Mouse (Mus musculus): ENCODE results near the gene Efna5. TPM values are rescaled to one million over a fixed set of nuclear protein-coding genes. Genes with fewer than 3 reads are reported as not detected.

Efna5 gene
- polyA plus RNA-seq, 1 experiment from 2014 or later = 30.3 TPM

- Histone ChIP-seq H3K4me3 (replicated peaks) (no peak overlapping the region), H3K4me2 (replicated peaks) (no peak overlapping the region), H3K36me3 (no peaks in the 10 kb centered on the region), H3K9me3 (no peaks in the 10 kb centered on the region), H3K4me1 (replicated peaks) (no peaks in the 10 kb centered on the region), H3K27me3 (replicated peaks) (no peaks in the 10 kb centered on the region), H3K9ac (no peak overlapping the region), H3K27ac (no peak overlapping the region)
- ATAC-seq = no peak
- WGBS = 73% methylated on average over 6 of the region's 6 CpGs
Measured at GRCm38 (mm10) chr17:62706418-62706817, 174.7 kb downstream of the Efna5 start.

- ATAC-seq = no peak
- H3K4me1 ChIP-seq (replicated peaks) = 0 out of 2 replicates have a peak, but pooled peaks cover 3% of the 10 kb centered on the region
- no peaks in the 10 kb centered on the region for H3K36me3 ChIP-seq
- no peak overlapping the region for H3K4me2 ChIP-seq (replicated peaks)
- no peak overlapping the region for H3K9ac ChIP-seq
- no peaks in the 10 kb centered on the region for H3K27me3 ChIP-seq (replicated peaks)
- no peak overlapping the region for H3K4me3 ChIP-seq (replicated peaks)
- 74% methylated on average over 9 of the region's 9 CpGs for WGBS
- H3K9me3 ChIP-seq = no peaks in the 10 kb centered on the region
- no peak overlapping the region for H3K27ac ChIP-seq
Measured at GRCm38 (mm10) chr17:62702020-62702814, 178.9 kb downstream of the Efna5 start.

GRCm38 (mm10) chr17:62700791-62701602, 180.1 kb downstream of the Efna5 start:
- Histone ChIP-seq H3K4me3 (replicated peaks) (no peak overlapping the region), H3K9ac (no peak overlapping the region), H3K27me3 (replicated peaks) (no peaks in the 10 kb centered on the region), H3K36me3 (no peaks in the 10 kb centered on the region), H3K27ac (no peak overlapping the region), H3K4me2 (replicated peaks) (no peak overlapping the region), H3K9me3 (no peaks in the 10 kb centered on the region), H3K4me1 (replicated peaks) (0 out of 2 replicates have a peak, but pooled peaks cover 3% of the 10 kb centered on the region)
- no peak for ATAC-seq
- 52% methylated on average over 9 of the region's 9 CpGs for WGBS

- peaks cover 9% of the 10 kb centered on the region; the same call in 1 of the 2 replicates for H3K4me1 ChIP-seq (replicated peaks)
- H3K4me2 ChIP-seq (replicated peaks) = no peak overlapping the region
- ATAC-seq = no peak
- H3K4me3 ChIP-seq (replicated peaks) = no peak overlapping the region
- H3K27ac ChIP-seq = no peak overlapping the region
- H3K9ac ChIP-seq = no peak overlapping the region
- H3K9me3 ChIP-seq = no peaks in the 10 kb centered on the region
- no peaks in the 10 kb centered on the region for H3K27me3 ChIP-seq (replicated peaks)
- 86% methylated on average over 9 of the region's 9 CpGs for WGBS
- H3K36me3 ChIP-seq = no peaks in the 10 kb centered on the region
Measured at GRCm38 (mm10) chr17:62694958-62695437, 186.1 kb downstream of the Efna5 start.

GRCm38 (mm10) chr17:62692242-62692641, 188.9 kb downstream of the Efna5 start:
- 63% methylated on average over 4 of the region's 4 CpGs for WGBS
- H3K9ac ChIP-seq = no peak overlapping the region
- H3K4me1 ChIP-seq (replicated peaks) = peaks cover 13% of the 10 kb centered on the region; the same call in 1 of the 2 replicates
- H3K27ac ChIP-seq = no peak overlapping the region
- no peaks in the 10 kb centered on the region for H3K36me3 ChIP-seq
- no peak overlapping the region for H3K4me2 ChIP-seq (replicated peaks)
- no peaks in the 10 kb centered on the region for H3K9me3 ChIP-seq
- no peak overlapping the region for H3K4me3 ChIP-seq (replicated peaks)
- no peaks in the 10 kb centered on the region for H3K27me3 ChIP-seq (replicated peaks)
- ATAC-seq = no peak

- 84% methylated on average over 4 of the region's 4 CpGs for WGBS
- Histone ChIP-seq H3K36me3 (no peaks in the 10 kb centered on the region), H3K4me1 (replicated peaks) (peaks cover 13% of the 10 kb centered on the region; the same call in 1 of the 2 replicates), H3K27me3 (replicated peaks) (no peaks in the 10 kb centered on the region), H3K9me3 (no peaks in the 10 kb centered on the region), H3K4me2 (replicated peaks) (no peak overlapping the region), H3K9ac (no peak overlapping the region), H3K27ac (no peak overlapping the region), H3K4me3 (replicated peaks) (no peak overlapping the region)
- no peak for ATAC-seq
Measured at GRCm38 (mm10) chr17:62691201-62691715, 189.9 kb downstream of the Efna5 start.

- Histone ChIP-seq H3K4me1 (replicated peaks) (peaks cover 13% of the 10 kb centered on the region; the same call in 1 of the 2 replicates), H3K9me3 (no peaks in the 10 kb centered on the region), H3K9ac (no peak overlapping the region), H3K36me3 (no peaks in the 10 kb centered on the region), H3K4me2 (replicated peaks) (peak overlapping the region; percentile 6; the same call in 1 of the 2 replicates), H3K27me3 (replicated peaks) (no peaks in the 10 kb centered on the region), H3K27ac (no peak overlapping the region), H3K4me3 (replicated peaks) (no peak overlapping the region)
- peak; percentile 71 for ATAC-seq
- WGBS = 32% methylated on average over 8 of the region's 8 CpGs
Measured at GRCm38 (mm10) chr17:62690256-62690655, 190.9 kb downstream of the Efna5 start.

GRCm38 (mm10) chr17:62689646-62690045, 191.5 kb downstream of the Efna5 start:
- WGBS = 57% methylated on average over 4 of the region's 4 CpGs
- H3K4me3 ChIP-seq (replicated peaks) = no peak overlapping the region
- no peak overlapping the region for H3K4me2 ChIP-seq (replicated peaks)
- peaks cover 13% of the 10 kb centered on the region; the same call in 1 of the 2 replicates for H3K4me1 ChIP-seq (replicated peaks)
- no peaks in the 10 kb centered on the region for H3K27me3 ChIP-seq (replicated peaks)
- no peak overlapping the region for H3K27ac ChIP-seq
- H3K9ac ChIP-seq = no peak overlapping the region
- no peaks in the 10 kb centered on the region for H3K9me3 ChIP-seq
- no peak for ATAC-seq
- H3K36me3 ChIP-seq = no peaks in the 10 kb centered on the region

GRCm38 (mm10) chr17:62687369-62687768, 193.7 kb downstream of the Efna5 start:
- 26% methylated on average over 6 of the region's 6 CpGs for WGBS
- peak overlapping the region; percentile 28 for H3K4me2 ChIP-seq (replicated peaks)
- H3K9ac ChIP-seq = no peak overlapping the region
- H3K27me3 ChIP-seq (replicated peaks) = no peaks in the 10 kb centered on the region
- no peak overlapping the region for H3K27ac ChIP-seq
- no peak overlapping the region for H3K4me3 ChIP-seq (replicated peaks)
- H3K9me3 ChIP-seq = no peaks in the 10 kb centered on the region
- H3K36me3 ChIP-seq = no peaks in the 10 kb centered on the region
- ATAC-seq = peak; percentile 81
- peaks cover 13% of the 10 kb centered on the region; the same call in 1 of the 2 replicates for H3K4me1 ChIP-seq (replicated peaks)

GRCm38 (mm10) chr17:62685181-62685580, 195.9 kb downstream of the Efna5 start:
- H3K4me2 ChIP-seq (replicated peaks) = no peak overlapping the region
- no peak overlapping the region for H3K9ac ChIP-seq
- 0 out of 2 replicates have a peak, but pooled peaks cover 7% of the 10 kb centered on the region for H3K4me1 ChIP-seq (replicated peaks)
- no peaks in the 10 kb centered on the region for H3K9me3 ChIP-seq
- no peak for ATAC-seq
- no peak overlapping the region for H3K27ac ChIP-seq
- H3K27me3 ChIP-seq (replicated peaks) = no peaks in the 10 kb centered on the region
- no peak overlapping the region for H3K4me3 ChIP-seq (replicated peaks)
- WGBS = 81% methylated on average over 6 of the region's 6 CpGs
- no peaks in the 10 kb centered on the region for H3K36me3 ChIP-seq

GRCm38 (mm10) chr17:62683142-62683541, 198.0 kb downstream of the Efna5 start:
- 83% methylated on average over 5 of the region's 5 CpGs for WGBS
- no peak overlapping the region for H3K9ac ChIP-seq
- H3K36me3 ChIP-seq = no peaks in the 10 kb centered on the region
- ATAC-seq = no peak
- H3K27ac ChIP-seq = no peak overlapping the region
- H3K27me3 ChIP-seq (replicated peaks) = no peaks in the 10 kb centered on the region
- H3K4me3 ChIP-seq (replicated peaks) = no peak overlapping the region
- no peaks in the 10 kb centered on the region for H3K9me3 ChIP-seq
- H3K4me1 ChIP-seq (replicated peaks) = 0 out of 2 replicates have a peak, but pooled peaks cover 4% of the 10 kb centered on the region
- no peak overlapping the region for H3K4me2 ChIP-seq (replicated peaks)

- H3K27ac ChIP-seq = no peak overlapping the region
- no peak for ATAC-seq
- 68% methylated on average over 1 of the region's 1 CpGs for WGBS
Measured at GRCm38 (mm10) chr17:62681726-62682125, 199.4 kb downstream of the Efna5 start.

More at GRCm38 (mm10) chr17:62681726-62682125, 199.4 kb downstream of the Efna5 start:
- no peaks in the 10 kb centered on the region for H3K9me3 ChIP-seq
- H3K36me3 ChIP-seq = no peaks in the 10 kb centered on the region
- H3K4me2 ChIP-seq (replicated peaks) = no peak overlapping the region
- no peak overlapping the region for H3K9ac ChIP-seq
- no peak overlapping the region for H3K4me3 ChIP-seq (replicated peaks)
- H3K4me1 ChIP-seq (replicated peaks) = 0 out of 2 replicates have a peak, but pooled peaks cover 3% of the 10 kb centered on the region
- no peaks in the 10 kb centered on the region for H3K27me3 ChIP-seq (replicated peaks)
